Mouse (Mus musculus) hindbrain, embryonic 14.5 days (tissue): ENCODE measurements around the gene Bmp7. TPM values are rescaled to one million over a fixed set of nuclear protein-coding genes. Genes with fewer than 3 reads are reported as not detected.

ENCODE experiments used
- ATAC-seq: fragments of 200-750 bp; cut with Nextera tagmentation; 2 replicates; pipeline ENCODE4 v1.8.0; 2017; ENCODE audit warnings: moderate number of reproducible peaks, mild to moderate bottlenecking, moderate TSS enrichment, moderate library complexity; ENCODE audit not compliant: low FRiP score
- DNase-seq: peaks from one replicate; pipeline ENCODE4 v3.0.0-alpha.2; 2015; ENCODE audit warnings: low spot score
- H3K27ac ChIP-seq: fragments of 300-500 bp; sonication (generic); 2 replicates; pipeline ENCODE4 v1.5.1; 2014; ENCODE audit warnings: mild to moderate bottlenecking, moderate library complexity
- H3K27me3 ChIP-seq: fragments of 300-500 bp; sonication (generic); 2 replicates; pipeline ENCODE4 v1.6.1; 2014; ENCODE audit warnings: mild to moderate bottlenecking, low read length, mixed read lengths; ENCODE audit not compliant: control insufficient read depth, insufficient read depth
- H3K36me3 ChIP-seq: fragments of 300-500 bp; sonication (generic); replicated peaks from 2 replicates; pipeline ENCODE4 v1.6.1; 2014; ENCODE audit not compliant: control insufficient read depth, insufficient read depth
- H3K4me1 ChIP-seq: fragments of 300-500 bp; sonication (generic); replicated peaks from 2 replicates; pipeline ENCODE4 v1.6.1; 2014; ENCODE audit warnings: antibody characterized with exemption, low read length, mixed read lengths; ENCODE audit not compliant: control insufficient read depth, insufficient read depth
- H3K4me2 ChIP-seq: fragments of 300-500 bp; sonication (generic); replicated peaks from 2 replicates; pipeline ENCODE4 v1.6.1; 2014; ENCODE audit warnings: mild to moderate bottlenecking, moderate library complexity
- H3K4me3 ChIP-seq: fragments of 300-500 bp; sonication (generic); replicated peaks from 2 replicates; pipeline ENCODE4 v1.5.1; 2014; ENCODE audit warnings: mild to moderate bottlenecking, low read length
- H3K9ac ChIP-seq: fragments of 300-500 bp; sonication (generic); 2 replicates; pipeline ENCODE4 v1.6.1; 2014
- H3K9me3 ChIP-seq: fragments of 300-500 bp; sonication (generic); 2 replicates; pipeline ENCODE4 v1.6.1; 2016; ENCODE audit warnings: low read length; ENCODE audit not compliant: control insufficient read depth
- WGBS: fragments of 180-500 bp; shearing (Covaris S2); extraction: QIAGEN DNeasy Blood & Tissue Kit; methylation state at CpG from one replicate; pipeline ENCODE4 v1.1.7; 2014; 5-methylcytosine and 5-hydroxymethylcytosine counted together
- polyA plus RNA-seq: library from polyadenylated mRNA; unstranded; fragments of >200 nt; fragmentation: Nextera tagmentation; extraction: Ambion mirVana; gene quantifications from 2 replicates; pipeline ENCODE4 v1.2.1, GENCODE M21; 2014

Gene Bmp7
- polyA plus RNA-seq, result 16.7 and 18.4 TPM in 2 replicates

DNA sequence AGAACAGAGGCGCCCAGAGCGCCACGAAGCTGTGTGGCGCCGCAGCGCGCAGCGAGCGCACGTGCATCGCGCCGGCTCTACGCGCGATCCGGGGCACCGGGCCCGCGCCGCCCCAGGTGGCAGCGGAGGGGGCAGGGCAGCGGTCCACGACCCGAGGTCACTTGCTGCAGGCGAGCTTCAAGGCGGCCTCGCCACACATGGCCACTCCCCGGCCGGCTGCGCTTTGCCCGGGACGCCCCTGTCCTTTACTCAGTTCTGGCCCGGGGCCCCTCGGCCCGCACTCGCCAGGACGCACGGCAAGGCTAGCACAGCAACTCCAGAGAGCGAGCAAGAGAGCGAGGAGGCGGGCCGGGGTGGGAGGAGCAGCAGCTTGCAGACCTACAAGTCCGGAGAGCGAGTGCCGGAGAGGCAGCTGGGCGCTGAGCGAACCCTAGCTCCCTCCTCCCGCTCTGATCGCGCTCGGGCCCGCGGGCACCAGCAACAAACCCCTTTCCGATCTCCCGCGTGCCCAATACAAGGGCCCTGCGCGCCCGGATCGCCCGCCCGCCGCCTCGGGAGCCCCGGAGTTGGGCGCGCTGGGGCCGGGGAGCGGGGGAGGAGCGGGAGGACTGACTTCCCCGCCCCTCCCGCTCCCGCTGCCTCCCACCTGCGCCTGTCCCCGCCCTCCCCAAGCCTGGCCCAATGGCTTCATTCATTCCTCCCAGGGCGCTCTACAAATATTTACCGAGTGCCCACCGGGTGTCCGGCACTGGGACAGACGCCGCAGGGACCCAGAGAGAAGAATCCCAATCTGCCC, at the start of gene Bmp7:
Gene Bmp7, minus strand, starts transcription at position 319 of the 796 bp plus-strand sequence.
- H3K27me3 ChIP-seq, result peaks cover 94% of the 10 kb centered on the region
- H3K4me1 ChIP-seq, result peaks cover 35% of the 10 kb centered on the region
- peak within 1 kb of the TSS; percentile 51 for H3K9ac ChIP-seq
- peak; percentile 59 for DNase-seq
- peak within 1 kb of the TSS; percentile 45 for H3K4me3 ChIP-seq
- WGBS, result under 1% methylated on average over 59 of the region's 82 CpGs
- peak within 1 kb of the TSS; percentile 91 for H3K4me2 ChIP-seq
- H3K36me3 ChIP-seq, result no peaks in the 10 kb centered on the region
- H3K27ac ChIP-seq, result peak within 1 kb of the TSS; percentile 47
- H3K9me3 ChIP-seq, result no peaks in the 10 kb centered on the region
- peak; percentile 32; the same call in 1 of the 2 replicates for ATAC-seq

GRCm38 (mm10) chr2:172982776-172983561, 42.8 kb upstream of the Bmp7 start:
- Histone ChIP-seq H3K36me3 (no peaks in the 10 kb centered on the region), H3K4me3 (no peak overlapping the region), H3K4me1 (0 out of 2 replicates have a peak, but pooled peaks cover 2% of the 10 kb centered on the region), H3K27me3 (no peaks in the 10 kb centered on the region), H3K27ac (no peak overlapping the region), H3K9ac (no peak overlapping the region), H3K4me2 (no peak overlapping the region), H3K9me3 (no peaks in the 10 kb centered on the region)
- ATAC-seq (no peak), DNase-seq (no peak)
- WGBS, result 83% methylated on average over 9 of the region's 9 CpGs

- Histone ChIP-seq H3K9me3 (no peaks in the 10 kb centered on the region), H3K4me1 (peaks cover 19% of the 10 kb centered on the region), H3K9ac (no peak overlapping the region), H3K4me2 (no peak overlapping the region), H3K36me3 (no peaks in the 10 kb centered on the region), H3K27ac (no peak overlapping the region), H3K27me3 (no peaks in the 10 kb centered on the region), H3K4me3 (no peak overlapping the region)
- DNase-seq (no peak), ATAC-seq (no peak)
- WGBS, result 94% methylated on average over 43 of the region's 43 CpGs
Observed at GRCm38 (mm10) chr2:172979666-172980345, 39.7 kb upstream of the Bmp7 start.

- no peak overlapping the region for H3K9ac ChIP-seq
- no peak overlapping the region for H3K4me3 ChIP-seq
- no peaks in the 10 kb centered on the region for H3K27me3 ChIP-seq
- WGBS, result 51% methylated on average over 4 of the region's 4 CpGs
- no peaks in the 10 kb centered on the region for H3K9me3 ChIP-seq
- no peak overlapping the region; the same call in 1 of the 2 replicates for H3K4me2 ChIP-seq
- no peak overlapping the region for H3K27ac ChIP-seq
- DNase-seq (no peak), ATAC-seq (no peak; the same call in 1 of the 2 replicates)
- H3K4me1 ChIP-seq, result peaks cover 19% of the 10 kb centered on the region
- H3K36me3 ChIP-seq, result no peaks in the 10 kb centered on the region
Observed at GRCm38 (mm10) chr2:172978131-172978633, 38.1 kb upstream of the Bmp7 start.

DNA sequence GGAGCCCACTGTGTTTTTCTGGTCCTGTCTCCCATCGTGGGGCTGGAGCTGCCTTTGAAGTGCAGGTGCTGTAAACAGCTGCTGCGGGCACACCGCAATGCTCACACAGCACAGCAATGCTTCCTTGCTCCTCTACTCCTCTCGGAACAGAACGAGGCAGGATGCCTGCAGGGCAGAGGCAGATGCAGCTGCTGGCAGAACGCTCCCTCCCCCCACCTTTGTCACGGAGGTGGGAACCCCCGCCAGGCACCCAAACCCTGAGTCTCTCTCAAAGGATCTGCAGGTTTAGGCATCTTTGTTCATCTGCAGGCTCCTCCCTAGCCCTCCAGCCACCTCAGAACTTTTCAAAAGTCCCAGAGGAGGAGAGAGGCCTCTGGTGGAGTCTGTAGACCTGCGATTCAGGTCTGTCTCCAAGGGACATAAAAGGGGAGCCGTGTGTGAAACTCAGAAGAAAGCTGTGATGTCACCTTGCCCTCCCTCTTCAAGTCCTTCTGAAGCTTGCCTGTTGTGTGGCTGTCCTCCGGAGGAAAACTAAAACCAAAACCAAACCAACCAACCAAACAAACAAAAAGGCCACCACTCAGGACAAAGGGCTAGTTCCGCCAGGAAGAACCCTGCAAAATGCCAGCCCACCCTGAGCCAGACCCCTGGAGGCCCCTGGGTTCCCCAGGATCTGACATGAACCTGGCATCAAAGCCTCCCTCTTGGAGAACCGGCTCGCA, 37.4 kb upstream of the Bmp7 start, which contains the start of gene Spo11:
Gene Spo11, plus strand, starts transcription at position 292 of the 722 bp plus-strand sequence.
- H3K4me2 ChIP-seq, result peak within 1 kb of the TSS; percentile 32
- DNase-seq (peak; percentile 46), ATAC-seq (peak; percentile 51; the same call in 1 of the 2 replicates)
- H3K27ac ChIP-seq, result 0 out of 2 replicates have a peak within 1 kb of the TSS, but pooled peaks have one; percentile 16
- H3K36me3 ChIP-seq, result no peaks in the 10 kb centered on the region
- H3K9ac ChIP-seq, result no peak within 1 kb of the TSS
- no peak within 1 kb of the TSS for H3K4me3 ChIP-seq
- no peaks in the 10 kb centered on the region for H3K9me3 ChIP-seq
- WGBS, result 11% methylated on average over 14 of the region's 14 CpGs
- no peaks in the 10 kb centered on the region for H3K27me3 ChIP-seq
- H3K4me1 ChIP-seq, result peaks cover 19% of the 10 kb centered on the region

DNA sequence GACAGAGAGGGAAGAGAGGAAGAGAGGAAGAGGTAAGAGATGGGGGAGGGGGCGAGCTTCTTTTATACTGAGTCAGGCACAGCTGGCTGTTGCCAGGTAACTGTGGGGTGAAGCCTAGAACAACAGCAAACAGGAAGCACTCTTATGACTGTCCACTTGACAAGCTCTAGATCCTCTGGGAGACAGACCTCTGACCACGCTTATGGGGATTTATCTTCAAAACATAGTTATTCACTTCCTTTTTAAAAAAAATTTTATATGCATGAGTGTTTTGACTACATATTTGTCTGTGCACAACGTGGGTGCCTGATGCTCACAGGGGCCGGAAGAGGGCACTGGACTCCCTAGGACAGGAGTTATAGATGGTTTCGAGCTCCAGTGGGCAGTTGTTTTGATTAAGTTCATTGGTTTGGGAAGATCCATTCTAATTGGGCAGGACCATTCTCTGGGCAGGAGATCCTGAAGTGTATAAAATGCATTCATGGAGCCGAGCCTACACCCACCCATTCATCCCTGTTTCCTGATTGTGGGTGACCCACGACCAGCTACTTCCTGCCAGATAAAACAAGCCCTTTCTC, 36.6 kb upstream of the Bmp7 start:
- Histone ChIP-seq H3K4me1 (peaks cover 19% of the 10 kb centered on the region), H3K4me3 (no peak overlapping the region), H3K27me3 (no peaks in the 10 kb centered on the region), H3K36me3 (no peaks in the 10 kb centered on the region), H3K4me2 (0 out of 2 replicates have a peak overlapping the region, but pooled peaks have one; percentile 32), H3K9me3 (no peaks in the 10 kb centered on the region), H3K9ac (no peak overlapping the region), H3K27ac (0 out of 2 replicates have a peak overlapping the region, but pooled peaks have one; percentile 16)
- WGBS, result 25% methylated on average over 7 of the region's 7 CpGs
- ATAC-seq (no peak), DNase-seq (no peak)

DNA sequence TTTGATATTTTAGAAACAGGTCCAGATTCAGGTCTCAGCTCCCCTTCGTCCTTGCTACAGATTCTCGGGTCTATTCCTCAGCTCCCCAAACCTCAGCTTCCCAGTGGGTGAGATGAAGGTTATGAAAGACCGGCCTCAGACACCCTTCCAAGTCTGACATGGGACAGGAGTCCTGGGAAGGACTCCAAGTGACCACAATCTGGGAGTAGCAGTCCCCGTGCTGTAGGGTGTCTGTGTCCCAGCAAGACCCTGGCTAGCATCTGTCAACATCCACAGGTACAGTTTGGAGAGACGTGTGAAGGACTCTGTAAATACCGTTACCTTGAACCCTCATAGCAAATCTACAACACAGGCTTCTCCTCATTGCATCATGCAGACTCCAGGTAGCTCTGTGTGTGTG, 35.0 kb upstream of the Bmp7 start:
- DNase-seq (no peak), ATAC-seq (no peak)
- 88% methylated on average over 6 of the region's 6 CpGs for WGBS
- Histone ChIP-seq H3K4me3 (no peak overlapping the region), H3K27ac (no peak overlapping the region), H3K4me1 (peaks cover 19% of the 10 kb centered on the region), H3K4me2 (no peak overlapping the region), H3K27me3 (no peaks in the 10 kb centered on the region), H3K9me3 (no peaks in the 10 kb centered on the region), H3K9ac (no peak overlapping the region), H3K36me3 (no peaks in the 10 kb centered on the region)

GRCm38 (mm10) chr2:172974701-172975100, 34.6 kb upstream of the Bmp7 start:
- Histone ChIP-seq H3K9me3 (no peaks in the 10 kb centered on the region), H3K27me3 (no peaks in the 10 kb centered on the region), H3K4me2 (no peak overlapping the region), H3K4me1 (peaks cover 19% of the 10 kb centered on the region), H3K36me3 (no peaks in the 10 kb centered on the region), H3K4me3 (no peak overlapping the region), H3K27ac (no peak overlapping the region), H3K9ac (no peak overlapping the region)
- ATAC-seq, result no peak
- no peak for DNase-seq
- WGBS, result 40% methylated on average over 7 of the region's 7 CpGs
